Comparison of ENCODE assay signal across 16 mouse cellular contexts in the genomic region with DNA sequence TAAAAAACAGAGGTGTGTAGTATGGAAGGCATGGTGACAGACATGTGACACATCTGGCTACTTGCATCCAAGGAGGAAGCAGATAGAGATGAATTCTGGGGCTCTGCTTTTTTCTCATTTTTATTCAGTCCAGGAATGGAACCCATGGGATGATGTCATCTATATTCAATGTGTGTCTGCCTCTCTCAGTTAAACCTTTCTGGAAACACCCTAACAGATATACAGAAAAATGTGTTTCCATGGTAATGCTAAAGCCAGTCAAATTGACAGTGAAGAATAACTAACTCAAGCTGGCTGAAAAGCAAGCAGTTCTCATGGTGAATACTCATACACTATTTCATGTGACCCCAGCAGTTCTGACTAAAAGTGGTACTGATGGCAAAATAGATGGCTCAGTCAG.
"Had no signal": no experiment of that assay in that cellular context is flagged by ENCODE, and none has a peak within 500 bp of the region (broad histone marks: within the 10 kb centered on the region; RNA-seq: fewer than 3 reads in every experiment).

No protein-coding gene starts in this region.

- H3K4me3 ChIP-seq: layer of hippocampus, adult 2 months; limb, embryonic 13.5 days; liver, embryonic 15.5 days; neural tube, embryonic 13.5 days had no signal

- H3K27me3 ChIP-seq: limb, embryonic 13.5 days; liver, embryonic 15.5 days; neural tube, embryonic 13.5 days had no signal

- H3K36me3 ChIP-seq: limb, embryonic 13.5 days; liver, embryonic 15.5 days; neural tube, embryonic 13.5 days had no signal

- H3K4me1 ChIP-seq: limb, embryonic 13.5 days; liver, embryonic 15.5 days; neural tube, embryonic 13.5 days had no signal

- H3K27ac ChIP-seq: layer of hippocampus, adult 2 months; limb, embryonic 13.5 days; liver, embryonic 15.5 days; neural tube, embryonic 13.5 days had no signal

- H3K4me2 ChIP-seq: limb, embryonic 13.5 days; liver, embryonic 11.5 days; liver, embryonic 15.5 days; neural tube, embryonic 13.5 days had no signal

- H3K9ac ChIP-seq: limb, embryonic 13.5 days; liver, embryonic 15.5 days; neural tube, embryonic 13.5 days had no signal

- H3K9me3 ChIP-seq: limb, embryonic 13.5 days; liver, embryonic 15.5 days; neural tube, embryonic 13.5 days had no signal

- ATAC-seq: lung, postnatal 0 days had no signal

- DNase-seq: kidney, adult 18-20 months; kidney, postnatal 10 days; kidney, postnatal 4 days; lung, adult 2 months; lung, postnatal 36 days; retina, postnatal 1 day; right cerebral cortex, postnatal 4 days; spleen, adult 18-20 months; thymus, adult 18-20 months; thymus, postnatal 14 days had no signal
